Mouse (Mus musculus) gastrocnemius, postnatal 36 days (tissue): ENCODE data around the gene Igf2r. TPM values are rescaled to one million over a fixed set of nuclear protein-coding genes. Genes with fewer than 3 reads are reported as not detected.

Source experiments
- DNase-seq, 2 experiments: peaks; one replicate each; pipeline ENCODE4 v3.0.0; 2022
- intact Hi-C: fragments of 180-260 bp; cut with DNase I; formaldehyde crosslinking; loops from one replicate; pipeline ENCODE4 v1.15.1; 2025
- total RNA-seq, 2 experiments: library from RNA; stranded (reverse); gene quantifications; 2 replicates each; pipeline ENCODE4 v1.2.3; 2021

The Igf2r gene
- total RNA-seq, 2 experiments from 2014 or later = 41.0 to 42.8 TPM

- no peak for DNase-seq
- intact Hi-C loops = no loop called here
Observed at GRCm38 (mm10) chr17:12753050-12753449, 16.4 kb downstream of the Igf2r start.

DNA sequence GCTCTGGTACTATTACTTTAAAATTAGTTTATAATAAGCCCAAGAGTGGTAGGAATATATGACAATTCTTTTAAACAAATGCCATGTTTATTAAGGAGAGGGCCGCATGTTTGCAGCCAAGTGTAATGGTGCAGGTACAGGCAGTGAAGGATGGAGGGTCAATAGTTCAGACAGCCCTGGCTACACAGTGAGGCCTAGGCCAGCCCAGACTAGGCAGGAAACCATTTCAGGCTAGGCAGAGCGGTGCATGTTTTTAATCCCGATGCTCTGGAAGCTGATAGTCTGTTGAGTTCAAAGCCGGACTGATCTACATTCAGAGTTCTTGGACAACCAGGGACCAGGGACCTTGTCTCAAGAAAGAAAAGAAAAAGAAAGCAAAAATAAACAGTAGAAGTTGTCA, 17.8 kb downstream of the Igf2r start:
- intact Hi-C loops = no loop called here

GRCm38 (mm10) chr17:12751218-12751617, 18.2 kb downstream of the Igf2r start:
- intact Hi-C loops = no loop called here
- no peak for DNase-seq

More for the DNA sequence above, 17.8 kb downstream of the Igf2r start:
- DNase-seq = no peak

- no peak for DNase-seq
- intact Hi-C loops = no loop called here
Observed at GRCm38 (mm10) chr17:12750591-12751170, 18.8 kb downstream of the Igf2r start.

- DNase-seq = no peak
- intact Hi-C loops = no loop called here
Observed at GRCm38 (mm10) chr17:12749421-12750367, 19.8 kb downstream of the Igf2r start.

DNA sequence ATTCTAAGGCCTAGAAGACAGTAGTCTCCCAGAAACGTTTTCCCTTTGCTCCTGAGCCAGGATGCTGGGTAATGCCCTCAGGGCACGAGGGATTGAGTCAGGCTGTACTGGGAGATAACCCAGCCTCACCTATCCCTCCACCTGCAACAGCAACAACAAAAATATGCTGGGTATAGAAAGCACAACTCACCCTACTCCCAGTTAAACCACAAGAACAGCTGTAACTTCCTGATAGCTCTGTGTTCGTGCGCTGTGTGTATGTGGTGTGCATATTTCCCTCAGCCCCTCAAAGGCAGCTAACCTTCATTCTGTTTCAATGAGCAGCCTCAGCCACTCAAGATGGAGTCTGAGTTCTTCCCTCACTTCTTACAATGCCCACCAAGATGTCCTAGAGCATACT, 23.7 kb downstream of the Igf2r start:
- DNase-seq = no peak
- intact Hi-C loops = no loop called here

DNA sequence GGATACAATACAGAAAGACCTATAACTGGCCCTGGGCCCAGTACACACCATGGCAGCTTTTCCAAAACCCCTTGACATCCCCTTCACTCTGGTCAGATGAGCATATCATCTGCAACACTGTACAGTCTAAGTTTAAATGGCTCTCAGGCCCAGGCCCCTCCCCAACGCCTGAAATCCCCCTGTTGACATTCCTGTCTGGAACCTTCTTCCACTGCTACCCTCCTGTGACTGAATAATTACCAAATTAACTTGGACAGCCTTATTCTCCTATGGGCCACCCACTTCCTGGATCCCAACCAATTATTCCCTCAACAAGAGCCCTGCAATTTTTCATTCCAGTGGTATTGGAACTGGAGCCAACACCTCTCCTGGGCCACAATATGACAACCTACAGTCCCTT, 25.4 kb downstream of the Igf2r start:
- DNase-seq = peak in 1 of 2 experiments; percentile 8
- intact Hi-C loops = no loop called here

- intact Hi-C loops = no loop called here
- DNase-seq = no peak
Observed at GRCm38 (mm10) chr17:12742151-12742908, 27.1 kb downstream of the Igf2r start.

- intact Hi-C loops = no loop called here
- peak; percentile 55 to 63 for DNase-seq
Observed at GRCm38 (mm10) chr17:12741218-12741968, 28.1 kb downstream of the Igf2r start.

- DNase-seq = no peak
- intact Hi-C loops = no loop called here
Observed at GRCm38 (mm10) chr17:12740317-12740716, 29.1 kb downstream of the Igf2r start.

DNA sequence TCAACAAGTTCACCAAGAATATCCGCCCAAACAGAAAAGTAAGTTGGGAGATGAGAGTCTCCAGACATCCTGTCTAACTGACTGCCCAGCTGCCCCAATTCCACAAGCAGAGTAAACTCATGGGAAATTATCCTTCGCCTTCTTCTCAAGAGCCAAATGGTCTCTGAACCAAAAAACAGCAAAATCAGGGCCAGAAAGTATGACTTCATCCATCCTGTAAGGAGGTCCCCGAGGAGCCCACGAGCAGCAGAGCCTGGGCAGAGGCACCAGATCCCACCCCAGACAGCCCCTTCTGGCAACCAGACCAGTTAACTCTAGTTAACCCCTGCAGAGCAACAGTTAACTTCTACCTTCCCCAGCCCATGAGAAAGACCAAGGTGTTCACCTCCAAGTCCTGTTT, 29.9 kb downstream of the Igf2r start:
- DNase-seq = peak in 1 of 2 experiments; percentile 42
- intact Hi-C loops = no loop called here

DNA sequence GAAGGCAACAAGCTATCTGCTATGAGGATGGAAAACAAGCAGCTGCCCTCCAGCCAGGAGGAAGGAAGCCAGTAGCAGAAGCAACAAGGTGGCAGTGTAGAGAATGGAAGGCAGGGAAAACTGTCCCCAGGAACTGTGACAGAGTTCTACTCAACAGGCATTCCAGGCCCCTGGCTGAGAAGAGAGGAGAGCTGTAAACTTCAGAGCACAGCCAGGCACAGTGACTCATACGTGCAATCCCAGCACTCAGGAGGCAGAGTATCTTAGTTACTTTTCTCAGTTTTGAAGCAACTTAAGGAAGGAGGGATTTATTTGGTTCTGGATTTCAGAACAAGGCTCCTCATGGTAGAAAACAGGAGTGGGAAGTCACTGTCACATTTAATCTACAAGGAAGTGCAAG, 31.5 kb downstream of the Igf2r start:
- DNase-seq = no peak
- intact Hi-C loops = no loop called here

- intact Hi-C loops = no loop called here
- DNase-seq = no peak
Observed at GRCm38 (mm10) chr17:12734205-12734857, 35.1 kb downstream of the Igf2r start.

- intact Hi-C loops = no loop called here
- no peak for DNase-seq
Observed at GRCm38 (mm10) chr17:12733128-12733527, 36.3 kb downstream of the Igf2r start.

GRCm38 (mm10) chr17:12728536-12728935, 40.9 kb downstream of the Igf2r start:
- DNase-seq = no peak
- intact Hi-C loops = no loop called here

- intact Hi-C loops = no loop called here
- DNase-seq = no peak
Observed at GRCm38 (mm10) chr17:12727748-12728147, 41.7 kb downstream of the Igf2r start.

DNA sequence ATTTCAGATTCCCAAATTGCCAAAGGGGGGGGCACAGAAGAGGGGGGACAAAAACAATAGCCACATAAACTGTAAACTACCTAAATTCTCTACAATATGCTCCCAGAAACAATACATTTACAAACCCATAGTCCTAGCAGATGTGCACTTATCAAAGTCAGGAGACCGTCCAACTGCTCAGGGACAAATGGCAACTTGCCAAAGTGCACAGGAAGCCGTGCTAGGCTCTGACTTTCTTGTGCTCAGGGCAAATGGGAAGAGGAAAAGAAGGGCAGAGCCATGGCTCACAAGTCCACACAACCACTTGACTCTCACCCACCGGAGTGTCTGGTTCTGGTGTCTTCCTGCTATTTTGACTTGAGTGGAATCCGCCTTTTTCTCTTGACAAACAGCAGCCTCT, 43.6 kb downstream of the Igf2r start:
- intact Hi-C loops = no loop called here
- DNase-seq = peak in 1 of 2 experiments; percentile 43

DNA sequence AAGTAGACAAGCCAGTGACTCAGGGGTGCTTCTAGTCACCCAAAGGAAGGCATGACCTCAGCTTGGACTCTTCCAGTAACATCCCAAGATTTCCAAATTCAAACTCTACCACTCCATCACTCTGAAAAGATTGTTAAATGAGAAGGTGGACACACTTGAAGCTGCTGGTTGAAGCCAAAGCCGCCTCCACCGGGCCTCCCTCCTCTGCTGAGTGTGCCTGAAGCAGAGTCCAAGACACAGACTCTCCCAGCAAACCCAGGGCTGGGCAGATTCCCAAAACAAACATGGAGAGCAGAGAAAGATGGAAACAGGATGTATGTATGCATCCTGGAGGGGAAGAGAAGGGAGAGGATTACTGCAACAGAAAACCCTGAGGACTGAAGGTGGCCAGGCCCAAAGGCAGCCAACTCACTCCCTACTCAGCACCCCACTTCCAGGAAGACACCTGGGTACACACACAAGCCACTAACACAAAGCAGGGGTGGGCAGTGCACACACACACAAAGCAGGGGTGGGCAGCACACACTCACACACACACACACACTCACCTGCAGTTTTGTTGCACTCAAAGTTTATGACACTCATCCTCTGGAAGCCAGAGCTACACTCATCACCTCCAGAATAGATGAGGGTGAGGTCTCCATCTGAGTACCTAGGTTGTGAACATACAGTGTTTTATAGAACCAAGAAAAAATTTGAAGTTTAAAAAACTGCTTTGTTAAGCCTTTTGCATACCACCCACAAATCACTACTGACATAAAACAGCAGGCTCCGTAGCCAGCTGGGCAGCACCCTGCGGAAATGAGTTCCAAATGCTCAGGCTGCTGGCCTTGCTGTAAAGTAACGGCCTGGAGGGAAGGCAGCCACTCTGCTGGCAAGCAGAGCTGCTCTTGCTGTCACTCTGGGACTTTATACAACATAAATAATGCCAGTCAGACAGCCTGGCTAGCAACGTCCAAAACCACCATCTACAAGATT, 44.4 kb downstream of the Igf2r start:
- intact Hi-C loops = no loop called here
- DNase-seq = peak in 1 of 2 experiments; percentile 31
